ENCODE assay signal across 8 mouse cellular contexts in the genomic region with DNA sequence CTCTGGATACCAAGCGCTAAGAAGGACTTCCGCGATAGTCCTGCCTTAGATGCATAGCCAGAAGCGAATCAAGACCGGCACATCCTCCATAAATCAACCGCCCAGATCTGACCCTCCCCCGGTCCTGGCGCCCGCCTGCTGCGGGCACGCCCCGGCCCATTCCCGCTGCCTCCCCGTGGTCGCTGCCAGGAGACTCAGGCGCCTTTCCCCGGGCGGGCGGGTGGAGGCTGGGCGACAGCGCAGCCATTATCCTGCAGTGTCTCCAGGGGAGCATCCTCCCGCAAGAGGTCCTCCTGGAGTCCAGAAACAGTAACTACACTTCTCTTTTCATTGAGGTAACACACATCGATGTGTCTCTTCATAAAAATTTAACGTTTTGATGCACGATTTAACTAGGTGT. TPM values are rescaled to one million over a fixed set of nuclear protein-coding genes. Genes with fewer than 3 reads are reported as not detected.
DNase-seq lines count a peak whose midpoint lies in the region; ATAC-seq and TF ChIP-seq lines count a peak whose summit lies in the region.

No protein-coding gene starts in this region.

- TF ChIP-seq CTCF in ES-Bruce4 (IDR thresholded peaks at IDR 0.05; ENCODE audit: low read depth, low read length) = peak; percentile 23
- peak; percentile 60 for TF ChIP-seq CTCF in liver, postnatal 0 days (IDR thresholded peaks at IDR 0.05; ENCODE audit: low read depth)

- peak overlapping the region; percentile 57 for H3K4me2 ChIP-seq in forebrain, embryonic 15.5 days (replicated peaks)
- peak overlapping the region; percentile 77 for H3K4me2 ChIP-seq in liver, postnatal 0 days (ENCODE audit: low read depth, low read length)
- peak overlapping the region; percentile 69 for H3K4me2 ChIP-seq in neural tube, embryonic 12.5 days (replicated peaks)

- peak overlapping the region; percentile 80 for H3K9ac ChIP-seq in ES-Bruce4 (ENCODE audit: low read depth, poor library complexity, severe bottlenecking)
- H3K9ac ChIP-seq in forebrain, embryonic 15.5 days (replicated peaks) = peak overlapping the region; percentile 53
- peak overlapping the region; percentile 47 for H3K9ac ChIP-seq in liver, postnatal 0 days (replicated peaks)
- peak overlapping the region; percentile 48; the same call in 1 of the 2 replicates for H3K9ac ChIP-seq in neural tube, embryonic 12.5 days

- H3K4me1 ChIP-seq in ES-Bruce4 (ENCODE audit: control insufficient read depth, insufficient read depth, low read length) = no peaks in the 10 kb centered on the region
- H3K4me1 ChIP-seq in forebrain, embryonic 15.5 days = peaks cover 5% of the 10 kb centered on the region; the same call in 1 of the 2 replicates
- peaks cover 4% of the 10 kb centered on the region; the same call in 1 of the 2 replicates for H3K4me1 ChIP-seq in liver, postnatal 0 days (ENCODE audit: insufficient read depth)
- H3K4me1 ChIP-seq in neural tube, embryonic 12.5 days = 0 out of 2 replicates have a peak, but pooled peaks cover 7% of the 10 kb centered on the region

- TF ChIP-seq EP300 in ES-Bruce4 (IDR thresholded peaks at IDR 0.05; ENCODE audit: insufficient read depth, low read depth, low read length) = no peak
- TF ChIP-seq EP300 in liver, postnatal 0 days (IDR thresholded peaks at IDR 0.05; ENCODE audit: low read depth) = no peak

- H3K36me3 ChIP-seq in ES-Bruce4 (ENCODE audit: control insufficient read depth, insufficient read depth, low read length, poor library complexity, severe bottlenecking) = no peaks in the 10 kb centered on the region
- no peaks in the 10 kb centered on the region for H3K36me3 ChIP-seq in forebrain, embryonic 15.5 days
- no peaks in the 10 kb centered on the region for H3K36me3 ChIP-seq in liver, postnatal 0 days (replicated peaks; ENCODE audit: insufficient read depth, low read length)
- H3K36me3 ChIP-seq in neural tube, embryonic 12.5 days = no peaks in the 10 kb centered on the region

- 7% methylated on average over 25 of the region's 25 CpGs for WGBS in forebrain, embryonic 15.5 days
- 3% methylated on average over 25 of the region's 25 CpGs for WGBS in liver, postnatal 0 days (ENCODE audit: insufficient replicate concordance)
- 2% methylated on average over 25 of the region's 25 CpGs for WGBS in neural tube, embryonic 12.5 days

- ATAC-seq in forebrain, embryonic 15.5 days (replicated peaks) = no peak
- ATAC-seq in liver, postnatal 0 days = peak; percentile 45; the same call in 1 of the 2 replicates
- ATAC-seq in neural tube, embryonic 12.5 days (ENCODE audit: low FRiP score, low read depth) = 0 out of 2 replicates have a peak, but pooled peaks have one; percentile 21

- no peaks in the 10 kb centered on the region for H3K9me3 ChIP-seq in ES-Bruce4 (replicated peaks; ENCODE audit: control insufficient read depth, insufficient read depth, low read length, poor library complexity, severe bottlenecking)
- no peaks in the 10 kb centered on the region for H3K9me3 ChIP-seq in forebrain, embryonic 15.5 days
- no peaks in the 10 kb centered on the region for H3K9me3 ChIP-seq in liver, postnatal 0 days (ENCODE audit: low read length)
- H3K9me3 ChIP-seq in neural tube, embryonic 12.5 days = no peaks in the 10 kb centered on the region

- peak overlapping the region; percentile 50; the same call in 1 of the 2 replicates for H3K27ac ChIP-seq in ES-Bruce4 (ENCODE audit: insufficient read depth, low read length)
- no peak overlapping the region for H3K27ac ChIP-seq in forebrain, embryonic 15.5 days (replicated peaks)
- H3K27ac ChIP-seq in liver, postnatal 0 days (ENCODE audit: low read depth) = no peak overlapping the region
- no peak overlapping the region for H3K27ac ChIP-seq in neural tube, embryonic 12.5 days

- H3K27me3 ChIP-seq in ES-Bruce4 (ENCODE audit: control insufficient read depth, insufficient read depth, low read length, poor library complexity, severe bottlenecking) = no peaks in the 10 kb centered on the region
- H3K27me3 ChIP-seq in forebrain, embryonic 15.5 days = no peaks in the 10 kb centered on the region
- peaks cover 2% of the 10 kb centered on the region; the same call in 1 of the 2 replicates for H3K27me3 ChIP-seq in liver, postnatal 0 days (ENCODE audit: insufficient read depth, low read length)
- H3K27me3 ChIP-seq in neural tube, embryonic 12.5 days (replicated peaks) = 0 out of 2 replicates have a peak, but pooled peaks cover 3% of the 10 kb centered on the region

- no peak for TF ChIP-seq POLR2A in ES-Bruce4 (IDR thresholded peaks at IDR 0.05; ENCODE audit: insufficient read depth, low read length)

- peak; percentile 31 to 38 for DNase-seq in cerebellum, adult 18-20 months
- peak; percentile 23 for DNase-seq in heart, postnatal 25 days (ENCODE audit: low spot score)
- peak; percentile 78 to 88 for DNase-seq in kidney, postnatal 4 days
- DNase-seq in liver, postnatal 0 days = peak; percentile 56
- DNase-seq in telencephalon, adult 2 months (ENCODE audit: low read depth, low spot score) = peak; percentile 21

- H3K4me3 ChIP-seq in ES-Bruce4 (ENCODE audit: low read depth, low read length) = peak overlapping the region; percentile 53
- H3K4me3 ChIP-seq in forebrain, embryonic 15.5 days = peak overlapping the region; percentile 42
- H3K4me3 ChIP-seq in liver, postnatal 0 days (ENCODE audit: low read depth, low read length) = peak overlapping the region; percentile 43
- peak overlapping the region; percentile 35 for H3K4me3 ChIP-seq in neural tube, embryonic 12.5 days

- intact Hi-C loops in heart, postnatal 25 days (cut with DNase I) = loop anchor here (5.0 kb wide), 1 partner anchor 54 kb away; no protein-coding TSS in a partner anchor

RNA-seq across cellular contexts. Expression of gene Zbtb8a, which starts 28.5 kb away (rescaled TPM):
- polyA plus RNA-seq in ES-Bruce4 (2011; ENCODE audit: insufficient read depth, insufficient read length, low read depth, missing spikeins) = 20.7 and 21.1 TPM in 2 replicates
- 16.1 and 17.8 TPM in 2 replicates for polyA plus RNA-seq in forebrain, embryonic 15.5 days (2015; fragmentation: Nextera tagmentation; extraction: Ambion mirVana)
- total RNA-seq in heart, postnatal 25 days (2021) = 1 to 10 TPM; 3.5 to 3.7 TPM
- 1.9 and 2.3 TPM in 2 replicates for polyA plus RNA-seq in liver, postnatal 0 days (2015; fragmentation: Nextera tagmentation; extraction: Ambion mirVana)
- 12.5 and 15.4 TPM in 2 replicates for polyA plus RNA-seq in neural tube, embryonic 12.5 days (2016; fragmentation: Nextera tagmentation; extraction: Ambion mirVana)

RNA-seq across cellular contexts. Expression of gene Zbtb8b, which starts 34.2 kb away (rescaled TPM):
- polyA plus RNA-seq in ES-Bruce4 (2011; ENCODE audit: insufficient read depth, insufficient read length, low read depth, missing spikeins) = 4.2 and 4.8 TPM in 2 replicates
- polyA plus RNA-seq in forebrain, embryonic 15.5 days (2015; fragmentation: Nextera tagmentation; extraction: Ambion mirVana) = 7.3 and 7.5 TPM in 2 replicates
- total RNA-seq in heart, postnatal 25 days (2021) = under 1 TPM in 1 of 2 experiments, not detected in 1; 0.08 TPM
- 0.40 and 0.55 TPM in 2 replicates for polyA plus RNA-seq in liver, postnatal 0 days (2015; fragmentation: Nextera tagmentation; extraction: Ambion mirVana)
- 4.9 and 5.0 TPM in 2 replicates for polyA plus RNA-seq in neural tube, embryonic 12.5 days (2016; fragmentation: Nextera tagmentation; extraction: Ambion mirVana)

RNA-seq across cellular contexts. Expression of gene Bsdc1, which starts 54.9 kb away (rescaled TPM):
- 31.6 and 36.4 TPM in 2 replicates for polyA plus RNA-seq in ES-Bruce4 (2011; ENCODE audit: insufficient read depth, insufficient read length, low read depth, missing spikeins)
- polyA plus RNA-seq in forebrain, embryonic 15.5 days (2015; fragmentation: Nextera tagmentation; extraction: Ambion mirVana) = 41.6 and 42.7 TPM in 2 replicates
- 10 to 100 TPM; 40.6 to 45.6 TPM for total RNA-seq in heart, postnatal 25 days (2021)
- 37.4 and 40.7 TPM in 2 replicates for polyA plus RNA-seq in liver, postnatal 0 days (2015; fragmentation: Nextera tagmentation; extraction: Ambion mirVana)
- polyA plus RNA-seq in neural tube, embryonic 12.5 days (2016; fragmentation: Nextera tagmentation; extraction: Ambion mirVana) = 31.9 and 33.1 TPM in 2 replicates

Comparison
In these comparisons a context has a peak if more than half of its experiments do, and no peak if none do; other contexts are left out.
1. DNase-seq: peak in every context shown above with its lines; median percentile 83 in kidney, postnatal 4 days; 56 in liver, postnatal 0 days; 34 in cerebellum, adult 18-20 months; 23 in heart, postnatal 25 days; 21 in telencephalon, adult 2 months.